Comparison of ENCODE assay signal across 27 mouse cellular contexts in genomic region chr2:35103558-35103957, GRCm38 (mm10). TPM values are rescaled to one million over a fixed set of nuclear protein-coding genes. Genes with fewer than 3 reads are reported as not detected.
DNase-seq lines count a peak whose midpoint lies in the region; ATAC-seq and TF ChIP-seq lines count a peak whose summit lies in the region.
"Had no signal": no experiment of that assay in that cellular context is flagged by ENCODE, and none has a peak within 500 bp of the region (broad histone marks: within the 10 kb centered on the region; RNA-seq: fewer than 3 reads in every experiment).

No protein-coding gene starts in this region.

- H3K36me3 ChIP-seq in kidney, embryonic 14.5 days (ENCODE audit: control insufficient read depth, insufficient read depth, low read length): no peaks in the 10 kb centered on the region
- H3K36me3 ChIP-seq in liver, embryonic 11.5 days (ENCODE audit: control insufficient read depth, insufficient read depth, low read length): no peaks in the 10 kb centered on the region
- no peaks in the 10 kb centered on the region for H3K36me3 ChIP-seq in liver, embryonic 14.5 days (replicated peaks; ENCODE audit: control insufficient read depth, insufficient read depth, low read depth)
- no peaks in the 10 kb centered on the region for H3K36me3 ChIP-seq in liver, postnatal 0 days (replicated peaks; ENCODE audit: insufficient read depth, low read length)
- H3K36me3 ChIP-seq: embryonic facial prominence, embryonic 12.5 days; embryonic facial prominence, embryonic 15.5 days; heart, embryonic 12.5 days; heart, embryonic 15.5 days; hindbrain, embryonic 10.5 days; hindbrain, embryonic 13.5 days had no signal

- no peaks in the 10 kb centered on the region for H3K9me3 ChIP-seq in kidney, embryonic 14.5 days (ENCODE audit: control insufficient read depth, low read length)
- no peaks in the 10 kb centered on the region for H3K9me3 ChIP-seq in liver, embryonic 11.5 days (ENCODE audit: control insufficient read depth, low read length)
- H3K9me3 ChIP-seq in liver, embryonic 14.5 days (ENCODE audit: control insufficient read depth, low read length): no peaks in the 10 kb centered on the region
- no peaks in the 10 kb centered on the region for H3K9me3 ChIP-seq in liver, postnatal 0 days (ENCODE audit: low read length)
- H3K9me3 ChIP-seq: embryonic facial prominence, embryonic 12.5 days; embryonic facial prominence, embryonic 15.5 days; heart, embryonic 12.5 days; heart, embryonic 15.5 days; hindbrain, embryonic 10.5 days; hindbrain, embryonic 13.5 days had no signal

- ATAC-seq in kidney, embryonic 14.5 days (ENCODE audit: low FRiP score, low TSS enrichment): no peak
- ATAC-seq in liver, embryonic 11.5 days (replicated peaks; ENCODE audit: low FRiP score): no peak; the same call in 1 of the 2 replicates
- ATAC-seq in liver, embryonic 14.5 days (ENCODE audit: insufficient read depth): peak; percentile 43; the same call in 1 of the 2 replicates
- ATAC-seq in liver, postnatal 0 days: peak; percentile 76
- ATAC-seq: forebrain, embryonic 14.5 days; forebrain, postnatal 0 days; hindbrain, embryonic 16.5 days had no signal

- no peaks in the 10 kb centered on the region for H3K27me3 ChIP-seq in kidney, embryonic 14.5 days (ENCODE audit: control insufficient read depth, insufficient read depth, low read length)
- H3K27me3 ChIP-seq in liver, embryonic 11.5 days (replicated peaks; ENCODE audit: control insufficient read depth, insufficient read depth, low read length): no peaks in the 10 kb centered on the region
- H3K27me3 ChIP-seq in liver, embryonic 14.5 days (ENCODE audit: control insufficient read depth, insufficient read depth, low read length): no peaks in the 10 kb centered on the region
- no peaks in the 10 kb centered on the region for H3K27me3 ChIP-seq in liver, postnatal 0 days (ENCODE audit: insufficient read depth, low read length)
- H3K27me3 ChIP-seq: embryonic facial prominence, embryonic 12.5 days; embryonic facial prominence, embryonic 15.5 days; heart, embryonic 12.5 days; heart, embryonic 15.5 days; hindbrain, embryonic 13.5 days had no signal

- DNase-seq in kidney, postnatal 36 days: no peak
- no peak for DNase-seq in liver, embryonic 11.5 days (ENCODE audit: low spot score)
- peak in 1 of 3 experiments; percentile 20 for DNase-seq in liver, embryonic 14.5 days (ENCODE audit: low read depth in 3 of 3, low spot score in 3 of 3)
- peak; percentile 38 for DNase-seq in liver, postnatal 0 days
- no peak for DNase-seq in embryo, embryonic 10 days (ENCODE audit: low spot score)
- no peak for DNase-seq in cerebellum, adult 18-20 months
- DNase-seq in lung, postnatal 36 days: no peak
- DNase-seq: adrenal gland, adult 2 months; adrenal gland, postnatal 14 days; cerebellum, adult 11 months; cerebellum, adult 8-10 months; cerebellum, postnatal 36 days; forebrain, postnatal 0 days; gastrocnemius, postnatal 25 days; heart, adult 18-20 months; heart, postnatal 10 days; heart, postnatal 36 days had no signal

- WGBS in kidney, embryonic 14.5 days: 30% methylated on average over 5 of the region's 5 CpGs
- 63% methylated on average over 5 of the region's 5 CpGs for WGBS in liver, embryonic 11.5 days
- 64% methylated on average over 5 of the region's 5 CpGs for WGBS in liver, embryonic 14.5 days (ENCODE audit: insufficient replicate concordance)
- 55% methylated on average over 5 of the region's 5 CpGs for WGBS in liver, postnatal 0 days (ENCODE audit: insufficient replicate concordance)

- no peak for TF ChIP-seq EP300 in liver, embryonic 14.5 days (IDR thresholded peaks at IDR 0.05; ENCODE audit: low read depth)
- peak; percentile 46; the same call in 1 of the 2 replicates for TF ChIP-seq EP300 in liver, postnatal 0 days (IDR thresholded peaks at IDR 0.05; ENCODE audit: low read depth)

- H3K4me3 ChIP-seq in kidney, embryonic 14.5 days (ENCODE audit: low read length): no peak overlapping the region
- H3K4me3 ChIP-seq in liver, embryonic 11.5 days (ENCODE audit: low read depth, low read length): no peak overlapping the region
- no peak overlapping the region for H3K4me3 ChIP-seq in liver, embryonic 14.5 days (ENCODE audit: insufficient read depth in 1 of 2, low read depth in 2 of 2, low read length in 2 of 2)
- H3K4me3 ChIP-seq in liver, postnatal 0 days (ENCODE audit: low read depth, low read length): no peak overlapping the region
- H3K4me3 ChIP-seq: embryonic facial prominence, embryonic 12.5 days; embryonic facial prominence, embryonic 15.5 days; heart, embryonic 12.5 days; heart, embryonic 15.5 days; hindbrain, embryonic 10.5 days; hindbrain, embryonic 13.5 days had no signal

- H3K27ac ChIP-seq in kidney, embryonic 14.5 days (ENCODE audit: low read depth, low read length): 0 out of 2 replicates have a peak overlapping the region, but pooled peaks have one; percentile 17
- H3K27ac ChIP-seq in liver, embryonic 11.5 days (ENCODE audit: low read depth, low read length): peak overlapping the region; percentile 59
- no peak overlapping the region for H3K27ac ChIP-seq in liver, embryonic 14.5 days
- peak overlapping the region; percentile 78 for H3K27ac ChIP-seq in liver, postnatal 0 days (ENCODE audit: low read depth)
- H3K27ac ChIP-seq: embryonic facial prominence, embryonic 12.5 days; embryonic facial prominence, embryonic 15.5 days; heart, embryonic 15.5 days; hindbrain, embryonic 10.5 days; hindbrain, embryonic 13.5 days had no signal

- H3K9ac ChIP-seq in kidney, embryonic 14.5 days (ENCODE audit: low read depth, low read length): no peak overlapping the region
- no peak overlapping the region for H3K9ac ChIP-seq in liver, embryonic 11.5 days (ENCODE audit: low read depth, low read length)
- no peak overlapping the region for H3K9ac ChIP-seq in liver, embryonic 14.5 days (replicated peaks)
- 0 out of 2 replicates have a peak overlapping the region, but pooled peaks have one; percentile 6 for H3K9ac ChIP-seq in liver, postnatal 0 days (replicated peaks)
- H3K9ac ChIP-seq: embryonic facial prominence, embryonic 12.5 days; embryonic facial prominence, embryonic 15.5 days; forebrain, postnatal 0 days; heart, embryonic 12.5 days; heart, embryonic 15.5 days; hindbrain, embryonic 13.5 days had no signal

- H3K4me1 ChIP-seq in kidney, embryonic 14.5 days (ENCODE audit: control insufficient read depth, insufficient read depth, low read length): 0 out of 2 replicates have a peak, but pooled peaks cover 2% of the 10 kb centered on the region
- no peaks in the 10 kb centered on the region; the same call in 1 of the 2 replicates for H3K4me1 ChIP-seq in liver, embryonic 11.5 days (replicated peaks; ENCODE audit: control insufficient read depth, insufficient read depth, low read length)
- peaks cover 3 to 9% of the 10 kb centered on the region in 2 experiments; a peak in 3 of 4 replicates for H3K4me1 ChIP-seq in liver, embryonic 14.5 days (replicated peaks; ENCODE audit: control insufficient read depth in 2 of 2, insufficient read depth in 2 of 2, low read length in 1 of 2)
- H3K4me1 ChIP-seq in liver, postnatal 0 days (ENCODE audit: insufficient read depth): peaks cover 11% of the 10 kb centered on the region
- H3K4me1 ChIP-seq: embryonic facial prominence, embryonic 12.5 days; embryonic facial prominence, embryonic 15.5 days; hindbrain, embryonic 10.5 days; hindbrain, embryonic 13.5 days had no signal

- H3K4me2 ChIP-seq in kidney, embryonic 14.5 days (replicated peaks; ENCODE audit: low read depth, low read length): no peak overlapping the region
- 0 out of 2 replicates have a peak overlapping the region, but pooled peaks have one; percentile 27 for H3K4me2 ChIP-seq in liver, embryonic 11.5 days
- H3K4me2 ChIP-seq in liver, embryonic 14.5 days (ENCODE audit: low read depth): no peak overlapping the region
- H3K4me2 ChIP-seq in liver, postnatal 0 days (ENCODE audit: low read depth, low read length): peak overlapping the region; percentile 24; the same call in 1 of the 2 replicates
- H3K4me2 ChIP-seq: embryonic facial prominence, embryonic 12.5 days; embryonic facial prominence, embryonic 15.5 days; heart, embryonic 12.5 days; heart, embryonic 15.5 days; hindbrain, embryonic 13.5 days had no signal

- TF ChIP-seq CTCF in liver, embryonic 14.5 days (IDR thresholded peaks at IDR 0.05; ENCODE audit: low read depth): no peak
- no peak for TF ChIP-seq CTCF in liver, postnatal 0 days (IDR thresholded peaks at IDR 0.05; ENCODE audit: low read depth)

RNA-seq across cellular contexts. Expression of gene AI182371, which starts 2.2 kb away (rescaled TPM):
- 0.24 TPM in 1 of 2 replicates, not detected in the other for polyA plus RNA-seq in kidney, embryonic 14.5 days (2014; fragmentation: Nextera tagmentation; extraction: Ambion mirVana)
- 0.99 and 2.5 TPM in 2 replicates for polyA plus RNA-seq in liver, embryonic 11.5 days (2014; fragmentation: Nextera tagmentation; extraction: Ambion mirVana)
- 10.5 and 16.5 TPM in 2 replicates for polyA plus RNA-seq in liver, embryonic 14.5 days (2012; rRNA removed)
- polyA plus RNA-seq in liver, embryonic 14.5 days (2014; fragmentation: Nextera tagmentation; extraction: Ambion mirVana): 7.5 and 8.6 TPM in 2 replicates
- 90.6 and 102 TPM in 2 replicates for polyA plus RNA-seq in liver, postnatal 0 days (2015; fragmentation: Nextera tagmentation; extraction: Ambion mirVana)
- polyA plus RNA-seq: adrenal gland, adult 2 months; hindbrain, embryonic 13.5 days had no signal

RNA-seq across cellular contexts. Expression of gene Cntrl, which starts 5.7 kb away (rescaled TPM):
- polyA plus RNA-seq in kidney, embryonic 14.5 days (2014; fragmentation: Nextera tagmentation; extraction: Ambion mirVana): 29.3 and 39.0 TPM in 2 replicates
- polyA plus RNA-seq in liver, embryonic 11.5 days (2014; fragmentation: Nextera tagmentation; extraction: Ambion mirVana): 18.4 and 22.7 TPM in 2 replicates
- 7.6 and 12.0 TPM in 2 replicates for polyA plus RNA-seq in liver, embryonic 14.5 days (2012; rRNA removed)
- 8.0 and 9.8 TPM in 2 replicates for polyA plus RNA-seq in liver, embryonic 14.5 days (2014; fragmentation: Nextera tagmentation; extraction: Ambion mirVana)
- polyA plus RNA-seq in liver, postnatal 0 days (2015; fragmentation: Nextera tagmentation; extraction: Ambion mirVana): 10.5 and 10.8 TPM in 2 replicates

RNA-seq across cellular contexts. Expression of gene Hc, which starts 42.3 kb away (rescaled TPM):
- polyA plus RNA-seq in kidney, embryonic 14.5 days (2014; fragmentation: Nextera tagmentation; extraction: Ambion mirVana): 0.31 and 0.43 TPM in 2 replicates
- polyA plus RNA-seq in liver, embryonic 11.5 days (2014; fragmentation: Nextera tagmentation; extraction: Ambion mirVana): 10.0 and 10.5 TPM in 2 replicates
- polyA plus RNA-seq in liver, embryonic 14.5 days (2012; rRNA removed): 27.9 and 56.3 TPM in 2 replicates
- 37.4 and 39.3 TPM in 2 replicates for polyA plus RNA-seq in liver, embryonic 14.5 days (2014; fragmentation: Nextera tagmentation; extraction: Ambion mirVana)
- polyA plus RNA-seq in liver, postnatal 0 days (2015; fragmentation: Nextera tagmentation; extraction: Ambion mirVana): 81.0 and 82.7 TPM in 2 replicates
- polyA plus RNA-seq: embryonic facial prominence, embryonic 15.5 days; gonadal fat pad, adult 2 months had no signal

Comparison
In these comparisons a context has a peak if more than half of its experiments do, and no peak if none do; other contexts are left out.
1. ATAC-seq: peak in liver, embryonic 14.5 days (single experiment) and liver, postnatal 0 days (single experiment); none in kidney, embryonic 14.5 days (single experiment) and liver, embryonic 11.5 days (single experiment).
2. H3K4me2 ChIP-seq: peak in liver, embryonic 11.5 days (single experiment) and liver, postnatal 0 days (single experiment); none in kidney, embryonic 14.5 days (single experiment) and liver, embryonic 14.5 days (single experiment).